Mouse (Mus musculus) ES-Bruce4 (cell line): ENCODE results near the gene Slc43a1.

Experiments
- CTCF ChIP-seq: IDR thresholded peaks from one replicate; pipeline ENCODE4 v1.8.1; 2011; ENCODE audit warnings: low read depth, low read length
- POLR2A ChIP-seq: IDR thresholded peaks from one replicate; pipeline ENCODE4 v1.8.1; 2011; ENCODE audit warnings: low read length; ENCODE audit not compliant: insufficient read depth

- no peak for TF ChIP-seq CTCF
- TF ChIP-seq POLR2A = no peak
Observed at GRCm38 (mm10) chr2:84889316-84890044, 50.8 kb downstream of the Slc43a1 start.
